Mouse (Mus musculus): Measurements from ENCODE around the gene Hspg2.

The Hspg2 gene

GRCm38 (mm10) chr4:137480191-137480992 lies 11.8 kb downstream of the Hspg2 start:
- in situ Hi-C loops (cut with MboI, MseI), result no loop called here

GRCm38 (mm10) chr4:137480993-137481340 lies 12.4 kb downstream of the Hspg2 start:
- in situ Hi-C loops (cut with MboI, MseI), result no loop called here

- in situ Hi-C loops (cut with MboI, MseI), result no loop called here
Measured at GRCm38 (mm10) chr4:137481381-137482030, 12.9 kb downstream of the Hspg2 start.

- in situ Hi-C loops (cut with MboI, MseI), result no loop called here
Measured at GRCm38 (mm10) chr4:137483871-137484270, 15.3 kb downstream of the Hspg2 start.

GRCm38 (mm10) chr4:137484586-137484985 lies 16.0 kb downstream of the Hspg2 start:
- in situ Hi-C loops (cut with MboI, MseI), result no loop called here

- in situ Hi-C loops (cut with MboI, MseI), result no loop called here
Measured at GRCm38 (mm10) chr4:137485258-137485960, 16.8 kb downstream of the Hspg2 start.

GRCm38 (mm10) chr4:137486081-137487014 lies 17.8 kb downstream of the Hspg2 start:
- in situ Hi-C loops (cut with MboI, MseI), result no loop called here

GRCm38 (mm10) chr4:137487286-137488000 lies 18.9 kb downstream of the Hspg2 start:
- in situ Hi-C loops (cut with MboI, MseI), result no loop called here

- in situ Hi-C loops (cut with MboI, MseI), result no loop called here
Measured at GRCm38 (mm10) chr4:137488038-137488437, 19.5 kb downstream of the Hspg2 start.

GRCm38 (mm10) chr4:137488571-137489303 lies 20.2 kb downstream of the Hspg2 start:
- in situ Hi-C loops (cut with MboI, MseI), result no loop called here

- in situ Hi-C loops (cut with MboI, MseI), result no loop called here
Measured at GRCm38 (mm10) chr4:137489996-137490395, 21.4 kb downstream of the Hspg2 start.

GRCm38 (mm10) chr4:137492563-137492962 lies 24.0 kb downstream of the Hspg2 start:
- in situ Hi-C loops (cut with MboI, MseI), result no loop called here

GRCm38 (mm10) chr4:137493187-137493586 lies 24.6 kb downstream of the Hspg2 start:
- in situ Hi-C loops (cut with MboI, MseI), result no loop called here

- in situ Hi-C loops (cut with MboI, MseI), result no loop called here
Measured at GRCm38 (mm10) chr4:137494751-137495500, 26.4 kb downstream of the Hspg2 start.

GRCm38 (mm10) chr4:137495501-137496100 lies 27.0 kb downstream of the Hspg2 start:
- in situ Hi-C loops (cut with MboI, MseI), result no loop called here

- in situ Hi-C loops (cut with MboI, MseI), result no loop called here
Measured at GRCm38 (mm10) chr4:137497367-137497766, 28.8 kb downstream of the Hspg2 start.

GRCm38 (mm10) chr4:137497892-137498722 lies 29.5 kb downstream of the Hspg2 start:
- in situ Hi-C loops (cut with MboI, MseI), result no loop called here
